Mouse (Mus musculus) adrenal gland, postnatal 36 days (tissue): ENCODE data around the gene Cgnl1. TPM values are rescaled to one million over a fixed set of nuclear protein-coding genes. Genes with fewer than 3 reads are reported as not detected.
A peak's percentile ranks its signal among the peaks of the same experiment; 100 is the strongest.

Source experiments
- DNase-seq, 2 experiments: peaks; one replicate each; pipeline ENCODE4 v3.0.0; 2021; ENCODE audit warnings: mixed read lengths in 1 of 2
- total RNA-seq, 2 experiments: library from RNA; stranded (reverse); gene quantifications; 2 replicates each; pipeline ENCODE4 v1.2.3; 2021

The Cgnl1 gene
- total RNA-seq, 2 experiments from 2014 or later = 95.9 to 106 TPM

DNA sequence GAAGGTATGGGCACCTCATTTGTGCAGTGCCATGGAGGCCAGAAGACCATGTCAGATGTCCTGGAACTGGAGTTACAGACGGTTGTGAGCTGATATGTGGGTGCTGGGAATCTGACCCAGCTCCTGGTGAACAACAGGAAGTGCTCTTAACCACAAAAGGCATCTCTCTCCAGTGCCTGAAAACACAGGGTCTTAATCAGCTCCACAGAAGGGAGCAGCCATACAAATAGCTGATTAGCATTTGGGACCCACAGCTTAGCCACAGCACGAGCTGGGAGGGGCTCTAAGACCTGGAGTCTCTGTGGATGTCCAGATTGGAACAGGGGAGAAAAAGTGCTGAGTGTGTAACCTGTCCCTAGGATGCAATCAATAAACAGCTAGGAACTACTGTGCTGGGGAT, 4.5 kb downstream of the Cgnl1 start:
- DNase-seq = no peak

GRCm38 (mm10) chr9:71766306-71766705, 5.1 kb downstream of the Cgnl1 start:
- peak in 1 of 2 experiments; percentile 30 for DNase-seq

- DNase-seq = no peak
Measured at GRCm38 (mm10) chr9:71764551-71764950, 6.9 kb downstream of the Cgnl1 start.

- DNase-seq = no peak
Measured at GRCm38 (mm10) chr9:71763273-71763672, 8.1 kb downstream of the Cgnl1 start.

GRCm38 (mm10) chr9:71761663-71762062, 9.7 kb downstream of the Cgnl1 start:
- DNase-seq = no peak

GRCm38 (mm10) chr9:71760518-71761141, 10.8 kb downstream of the Cgnl1 start:
- DNase-seq = no peak

DNA sequence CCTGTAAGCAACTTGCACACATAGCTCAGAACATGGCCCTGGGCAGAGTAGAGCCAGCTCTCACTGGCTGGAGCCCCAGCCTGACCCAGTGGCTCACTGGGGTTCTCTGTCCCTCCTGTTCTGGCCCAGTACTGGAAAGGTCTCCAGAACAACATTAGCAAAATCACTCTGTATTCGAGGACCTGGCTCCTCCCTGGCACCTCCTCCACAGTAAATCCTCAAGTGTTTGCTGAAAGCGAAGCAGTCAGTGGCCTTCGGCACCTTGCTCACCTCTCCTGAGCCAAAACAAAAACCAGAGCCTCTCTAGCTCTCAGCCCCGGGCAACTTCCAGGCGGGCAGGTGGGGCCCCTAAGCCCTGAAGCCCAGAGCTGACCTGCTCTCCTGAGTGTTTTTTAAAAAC, 11.5 kb downstream of the Cgnl1 start:
- DNase-seq = peak in 1 of 2 experiments; percentile 41

- DNase-seq = peak; percentile 58 to 62
Measured at GRCm38 (mm10) chr9:71757386-71757785, 14.0 kb downstream of the Cgnl1 start.

DNA sequence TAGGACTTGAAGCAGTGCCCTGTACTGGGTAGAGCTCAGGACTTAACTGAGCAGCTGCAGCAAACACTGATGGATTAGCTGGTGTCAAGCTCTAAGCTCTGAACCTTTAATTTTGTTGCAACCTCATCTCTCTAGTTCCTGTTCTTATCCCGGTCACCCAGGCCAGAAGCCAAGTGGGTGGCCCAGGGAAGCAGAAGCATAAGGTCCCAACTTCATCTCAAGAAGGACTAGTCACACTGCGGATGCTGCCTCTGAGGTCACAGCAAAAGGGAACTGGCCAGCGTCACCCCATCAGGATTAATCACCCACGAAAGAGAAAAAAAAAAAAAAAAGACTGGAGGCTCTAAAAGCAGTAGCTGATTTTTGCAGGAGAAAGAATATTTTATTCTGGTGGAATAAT, 14.5 kb downstream of the Cgnl1 start:
- DNase-seq = peak; percentile 67 to 73

DNA sequence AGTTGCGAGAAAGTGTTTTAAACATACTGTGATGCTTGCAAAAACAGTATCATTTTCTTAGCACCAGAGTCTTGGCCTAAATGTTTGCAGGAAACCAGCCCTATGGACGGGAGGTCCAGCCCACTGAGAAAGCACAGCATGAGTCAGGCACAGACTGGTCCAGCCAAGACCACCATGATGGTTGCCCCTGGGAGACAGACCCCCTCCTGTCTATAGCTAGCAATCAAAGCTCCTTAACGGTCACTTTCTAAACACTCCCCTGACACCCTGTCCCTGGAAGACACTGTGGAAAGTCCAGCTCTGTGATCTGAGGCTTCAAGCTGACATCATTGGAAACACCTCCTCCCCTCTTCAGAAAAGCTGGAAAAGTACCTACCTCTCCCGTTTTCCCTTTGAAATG, 17.4 kb downstream of the Cgnl1 start:
- no peak for DNase-seq

DNA sequence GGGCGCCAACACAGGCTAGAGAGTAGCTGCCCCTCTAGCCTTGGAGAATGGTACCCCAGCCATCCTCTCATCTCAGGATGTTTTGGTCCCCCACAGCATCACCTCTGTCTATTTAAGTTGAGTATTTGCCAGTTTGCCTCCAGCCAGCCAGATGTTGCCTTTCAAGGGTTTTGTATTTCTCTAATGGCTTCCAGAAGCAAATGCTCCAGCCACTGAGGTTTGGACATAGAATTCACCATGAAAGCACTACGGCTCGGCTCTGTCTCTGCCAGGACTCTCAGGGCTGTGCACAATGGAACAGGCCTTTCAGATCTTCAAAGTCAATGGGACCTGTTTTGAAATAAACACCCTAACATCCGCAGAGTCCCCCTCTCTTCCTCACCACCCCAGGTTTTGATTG, 17.9 kb downstream of the Cgnl1 start:
- DNase-seq = no peak

DNA sequence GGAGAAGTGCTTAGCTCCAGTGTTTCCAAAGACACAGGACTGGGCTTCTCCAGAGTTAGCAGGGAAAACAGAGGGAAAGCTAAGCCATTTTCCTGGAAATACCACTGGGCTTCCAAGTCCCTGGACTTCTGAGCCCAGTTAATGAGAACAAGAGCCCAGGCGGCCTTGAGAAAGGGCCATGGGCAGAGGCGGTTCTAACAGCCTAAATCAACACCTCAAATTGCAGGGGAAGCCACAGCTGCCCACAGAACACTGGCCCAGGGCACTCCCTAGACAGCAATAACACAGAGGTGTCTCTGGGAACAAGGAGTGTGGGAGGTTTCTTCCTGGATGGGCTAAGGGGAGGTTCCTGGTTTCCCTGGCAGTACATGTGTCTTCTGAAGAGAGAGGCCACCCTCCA, 18.3 kb downstream of the Cgnl1 start:
- DNase-seq = no peak

DNA sequence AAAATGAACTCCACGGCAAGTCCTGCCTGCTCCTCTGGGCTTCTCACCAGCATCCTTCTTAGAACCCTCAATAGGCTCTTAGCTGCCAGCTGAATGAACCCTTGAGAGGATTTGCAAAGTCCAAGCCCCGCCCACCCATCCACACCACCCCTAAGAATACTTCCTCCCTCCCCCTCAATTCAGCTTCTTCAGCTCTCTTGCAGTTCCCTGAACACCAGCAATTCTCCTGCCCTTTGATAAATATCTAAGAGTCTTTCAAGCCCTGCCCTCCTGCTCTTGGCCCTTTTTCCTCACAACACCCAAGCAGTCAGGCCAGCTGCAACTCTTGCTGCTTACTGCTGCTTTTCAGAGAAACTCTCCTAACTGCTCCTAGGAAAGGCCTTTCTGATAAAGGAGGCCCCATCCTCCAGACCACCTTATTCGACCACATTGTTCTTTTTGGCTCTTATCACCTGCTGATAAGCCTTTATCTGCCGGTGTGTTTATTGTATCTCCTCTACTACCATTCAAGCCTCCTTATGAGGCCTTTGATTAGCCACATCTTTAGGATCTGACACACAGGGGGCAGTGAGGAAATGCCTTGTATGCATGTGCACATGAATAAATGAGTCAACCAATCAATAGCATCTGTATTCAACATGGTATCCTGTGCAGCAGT, 21.3 kb downstream of the Cgnl1 start:
- peak in 1 of 2 experiments; percentile 37 for DNase-seq

- no peak for DNase-seq
Measured at GRCm38 (mm10) chr9:71746405-71746804, 25.0 kb downstream of the Cgnl1 start.

GRCm38 (mm10) chr9:71738081-71738930, 33.1 kb downstream of the Cgnl1 start:
- DNase-seq = no peak

DNA sequence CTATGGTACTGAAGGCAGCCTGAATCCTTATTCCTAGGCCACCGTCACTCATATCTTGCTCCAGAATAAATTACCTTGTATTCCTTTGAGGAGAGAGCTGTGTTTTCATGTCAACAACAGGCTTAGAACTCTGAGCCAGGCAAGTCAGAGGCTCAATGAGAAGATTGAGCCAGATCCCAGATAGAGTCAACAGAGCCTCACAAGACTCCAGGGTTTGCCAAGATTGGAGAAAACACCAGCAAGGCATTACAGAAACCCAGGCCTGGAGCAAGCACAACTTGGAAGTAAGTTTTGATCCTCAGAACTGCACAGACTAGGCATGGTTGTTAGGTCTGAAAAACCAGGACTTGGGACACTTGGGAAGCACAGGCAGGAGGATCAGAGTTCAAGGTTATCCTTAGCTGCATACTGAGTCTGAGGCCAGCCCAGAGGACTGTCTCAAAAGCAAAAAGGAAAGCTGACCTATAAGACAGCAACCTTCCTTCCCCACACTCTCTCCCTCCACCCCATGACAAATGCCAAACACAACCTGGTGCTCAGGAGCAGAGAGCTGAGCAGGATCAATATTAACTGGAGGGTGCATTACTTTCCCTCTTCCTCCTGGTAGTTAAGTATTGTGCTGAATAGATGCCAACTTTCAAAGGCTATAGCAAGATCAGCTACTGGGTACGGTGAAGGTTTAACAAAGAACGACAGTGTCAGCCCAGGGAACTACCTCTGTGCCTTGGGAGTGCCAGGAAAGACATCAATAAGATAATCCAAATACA, 34.0 kb downstream of the Cgnl1 start:
- DNase-seq = no peak

DNA sequence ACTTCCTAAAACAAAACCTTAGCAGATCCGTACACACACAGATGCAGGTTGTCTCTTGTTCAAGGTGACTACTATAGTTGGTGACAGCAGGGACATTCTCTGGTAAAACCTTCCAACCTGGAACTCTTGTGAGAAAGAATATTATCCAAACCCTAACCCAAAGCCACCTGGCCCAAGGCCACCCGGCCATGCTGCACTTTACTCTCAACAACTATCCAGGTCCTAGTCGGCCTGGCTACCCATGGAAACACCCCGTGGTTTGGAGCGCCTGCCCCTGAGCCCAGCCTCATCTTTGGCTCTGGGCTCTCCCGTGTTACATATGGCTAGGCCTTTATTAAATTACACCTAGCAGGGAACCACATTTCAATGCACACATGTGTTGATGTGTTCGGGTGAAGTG, 35.5 kb downstream of the Cgnl1 start:
- no peak for DNase-seq

- DNase-seq = no peak
Measured at GRCm38 (mm10) chr9:71733559-71733958, 37.8 kb downstream of the Cgnl1 start.

DNA sequence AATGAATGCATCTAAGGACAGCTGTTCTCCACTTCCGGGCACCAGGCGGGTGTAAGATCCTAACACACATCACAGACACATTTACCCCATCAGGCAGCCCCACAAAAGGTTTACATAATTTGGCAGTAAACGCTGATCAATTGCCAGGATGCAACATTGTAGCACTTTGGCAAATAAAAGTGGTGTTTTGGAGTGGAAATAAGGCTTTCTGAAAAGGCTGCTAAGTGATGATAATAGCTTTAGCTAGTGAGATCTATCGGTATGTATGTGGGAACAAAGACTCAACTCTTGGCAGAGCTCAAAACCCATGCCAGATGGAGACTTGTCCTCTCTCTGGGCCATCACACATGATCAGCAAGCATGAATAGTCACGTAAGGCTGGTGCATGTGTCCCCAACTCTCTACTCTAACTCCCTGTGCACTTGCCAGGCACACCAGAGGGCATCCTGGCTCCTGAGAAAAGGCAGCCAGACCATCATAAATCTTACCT, 42.5 kb downstream of the Cgnl1 start:
- no peak for DNase-seq

DNA sequence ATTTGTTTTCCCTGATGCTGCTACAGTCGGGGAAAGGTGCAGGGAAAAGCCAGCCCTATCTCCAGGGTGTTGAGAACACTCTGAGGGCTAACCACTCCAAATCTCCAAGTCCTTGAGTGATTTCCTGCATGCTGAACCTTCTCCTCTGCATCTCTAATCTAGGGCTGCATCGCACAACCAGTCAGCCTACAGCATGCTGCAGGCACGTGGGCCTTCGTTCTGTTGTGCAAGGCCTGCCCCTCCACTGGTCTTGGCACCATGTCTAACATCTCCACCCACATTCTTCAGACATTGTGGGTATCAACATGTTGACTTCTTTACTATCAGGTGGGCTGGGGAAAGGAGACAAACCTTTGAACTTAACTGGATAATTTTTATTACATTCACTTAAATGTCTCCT, 44.2 kb downstream of the Cgnl1 start:
- no peak for DNase-seq

DNA sequence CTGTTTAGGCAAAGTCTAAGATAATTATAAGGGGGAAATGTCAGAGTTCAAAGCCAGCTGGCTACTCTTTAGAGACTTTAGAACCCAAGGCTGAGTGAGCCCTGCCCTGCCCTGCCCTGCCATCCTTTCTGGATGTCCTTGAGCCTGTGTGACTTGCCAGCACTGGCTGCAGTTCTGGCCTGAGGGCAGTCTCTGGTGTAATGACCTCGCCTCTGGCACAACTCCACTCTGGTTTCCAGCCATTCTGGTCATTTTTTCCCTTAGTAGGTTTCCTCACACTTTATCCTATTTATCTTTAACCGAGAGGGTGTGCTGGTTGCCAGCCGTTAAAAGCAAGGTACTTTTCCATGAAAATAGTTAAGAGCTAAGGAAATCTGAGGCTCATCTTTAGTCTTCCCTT, 45.3 kb downstream of the Cgnl1 start:
- DNase-seq = peak; percentile 83 to 86

DNA sequence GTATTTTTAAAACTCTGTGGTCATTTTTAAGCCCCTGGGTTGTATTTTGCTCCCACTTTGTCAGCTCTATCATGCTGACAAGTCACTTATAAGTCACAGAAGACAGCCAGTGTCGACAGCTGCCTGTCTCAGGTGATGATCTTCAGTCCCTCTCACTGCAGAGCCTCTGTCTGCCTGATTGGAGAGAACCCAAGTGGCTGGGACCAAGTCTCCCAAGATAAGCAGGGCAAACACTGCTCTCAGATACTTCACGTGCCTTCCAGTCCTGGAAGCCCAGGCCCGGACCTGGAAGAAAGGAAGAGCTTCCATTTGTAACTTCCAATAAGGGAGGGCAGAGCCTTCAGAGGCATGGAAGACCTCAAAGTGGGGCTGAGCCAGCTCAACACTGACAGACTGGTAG, 49.0 kb downstream of the Cgnl1 start:
- DNase-seq = no peak
